Mouse (Mus musculus): ENCODE measurements around the gene 1110004F10Rik. TPM values are rescaled to one million over a fixed set of nuclear protein-coding genes. Genes with fewer than 3 reads are reported as not detected.

The 1110004F10Rik gene
- total and polyA plus RNA-seq, 3 experiments: 120 to 262 (median 196) TPM

DNA sequence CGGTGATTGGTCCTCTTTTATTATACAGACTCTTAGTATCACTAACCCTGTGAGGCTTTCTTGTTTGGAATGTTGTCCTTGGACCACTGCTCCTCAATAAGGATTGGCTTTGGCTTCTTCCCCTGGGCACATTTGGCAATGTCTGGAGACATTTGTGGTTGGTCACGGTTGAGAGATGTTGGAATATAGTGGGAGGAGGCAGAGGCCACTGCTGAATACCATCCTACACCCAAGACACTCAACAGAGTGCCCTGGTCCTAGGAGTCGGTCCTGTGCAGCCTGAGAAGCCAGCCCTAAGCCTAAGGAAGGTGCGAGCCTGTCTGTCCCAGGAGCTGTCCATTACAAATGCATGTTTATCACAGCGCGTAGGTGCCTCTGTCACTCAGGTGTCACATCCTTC lies 72.3 kb downstream of the 1110004F10Rik start:
- DNase-seq (ENCODE audit: extremely low read depth): no peak
- Histone ChIP-seq H3K27me3 (replicated peaks) (no peaks in the 10 kb centered on the region), H3K4me1 (ENCODE audit: control insufficient read depth in 1 of 2, insufficient read depth in 2 of 2) (peaks cover 3 to 13% of the 10 kb centered on the region in 2 experiments; a peak in 2 of 4 replicates), H3K4me2 (ENCODE audit: insufficient read depth, low read depth, poor library complexity, severe bottlenecking) (no peak overlapping the region), H3K9ac (ENCODE audit: insufficient read depth, low read depth) (no peak overlapping the region), H3K4me3 (replicated peaks in 1 of 3; ENCODE audit: low read depth in 2 of 3, low read length in 2 of 3, poor library complexity in 1 of 3) (no peak overlapping the region), H3K9me3 (replicated peaks; ENCODE audit: low read length) (no peaks in the 10 kb centered on the region), H3K27ac (ENCODE audit: insufficient read depth, low read depth) (no peak overlapping the region), H3K79me2 (replicated peaks; ENCODE audit: control insufficient read depth, extremely low read depth, insufficient read depth, poor library complexity, severe bottlenecking) (no peaks in the 10 kb centered on the region), H3K36me3 (replicated peaks in 1 of 2; ENCODE audit: control insufficient read depth in 1 of 2, insufficient read depth in 1 of 2, low read length in 1 of 2) (peaks cover 0 to 3% of the 10 kb centered on the region in 2 experiments)
- no peak for TF ChIP-seq RCOR1 (conservative IDR thresholded peaks at IDR 0.05; ENCODE audit: low read depth, low read length)
- TF ChIP-seq RAD21 (IDR thresholded peaks at IDR 0.05; ENCODE audit: low read depth, low read length): no peak
- TF ChIP-seq JUND (conservative IDR thresholded peaks at IDR 0.05; ENCODE audit: low read depth, low read length): no peak
- no peak for TF ChIP-seq MYC (IDR thresholded peaks at IDR 0.05; ENCODE audit: low read depth, low read length)
- TF ChIP-seq SMC3 (IDR thresholded peaks at IDR 0.05; ENCODE audit: low read depth, low read length): no peak
- TF ChIP-seq MEF2A (IDR thresholded peaks at IDR 0.05; ENCODE audit: borderline replicate concordance, low read depth, low read length): no peak
- TF ChIP-seq SIN3A (IDR thresholded peaks at IDR 0.05; ENCODE audit: low read length): no peak
- no peak for TF ChIP-seq BHLHE40 (IDR thresholded peaks at IDR 0.05; ENCODE audit: low read depth, low read length)
- no peak for TF ChIP-seq ETS1 (conservative IDR thresholded peaks at IDR 0.05; ENCODE audit: low read depth, low read length)
- TF ChIP-seq GABPA (IDR thresholded peaks at IDR 0.05; ENCODE audit: insufficient replicate concordance, low read depth, low read length): no peak
- dilution Hi-C loops (cut with MboI; ENCODE audit: extremely low pct_ligation_motif_present, extremely low pct_unique_long_range_greater_than_20kb, low sequenced_read_pairs) (no loop called here), in situ Hi-C loops (cut with MboI; ENCODE audit: low pct_ligation_motif_present, low pct_unique_long_range_greater_than_20kb, low sequenced_read_pairs) (no loop called here)

DNA sequence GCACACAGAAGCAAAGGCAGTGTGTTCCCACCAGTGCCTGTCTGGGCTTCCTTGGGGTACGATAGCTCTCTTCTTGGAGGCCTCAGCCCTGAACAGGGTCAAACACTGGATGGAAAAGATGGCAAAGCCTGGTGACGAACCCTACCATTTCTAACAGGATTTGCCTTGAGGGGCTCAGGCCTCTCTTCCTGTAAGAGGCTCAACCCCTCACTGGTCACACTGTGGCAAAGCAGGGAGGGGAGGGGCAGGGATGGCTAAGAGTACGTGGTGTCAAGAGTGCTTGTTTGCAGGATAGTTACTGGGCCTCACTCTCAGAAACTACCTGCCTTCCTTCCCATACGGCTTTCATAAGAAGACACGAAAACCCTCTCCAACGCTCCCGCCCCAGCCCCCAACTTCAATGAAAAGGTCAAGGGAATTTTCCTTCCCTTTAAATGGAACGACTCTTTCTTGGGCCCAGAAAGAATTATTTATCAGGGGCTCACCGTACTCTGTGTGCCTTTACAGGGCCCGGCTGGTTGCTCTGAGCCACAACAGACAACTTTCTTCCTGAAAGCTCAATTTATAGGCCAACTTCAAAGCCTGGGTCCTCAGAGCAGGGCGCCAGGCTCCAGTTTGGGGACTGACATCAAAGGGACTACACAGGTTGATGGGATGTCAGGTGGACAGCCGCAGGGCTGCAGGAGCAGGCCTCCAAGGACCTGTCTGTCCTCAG lies 76.2 kb downstream of the 1110004F10Rik start:
- H3K4me3 ChIP-seq (replicated peaks in 1 of 3; ENCODE audit: low read depth in 2 of 3, low read length in 2 of 3, poor library complexity in 1 of 3): no peak overlapping the region
- H3K79me2 ChIP-seq (replicated peaks; ENCODE audit: control insufficient read depth, extremely low read depth, insufficient read depth, poor library complexity, severe bottlenecking): no peaks in the 10 kb centered on the region
- H3K27ac ChIP-seq (ENCODE audit: insufficient read depth, low read depth): no peak overlapping the region
- dilution Hi-C loops (cut with MboI; ENCODE audit: extremely low pct_ligation_motif_present, extremely low pct_unique_long_range_greater_than_20kb, low sequenced_read_pairs) (no loop called here), in situ Hi-C loops (cut with MboI; ENCODE audit: low pct_ligation_motif_present, low pct_unique_long_range_greater_than_20kb, low sequenced_read_pairs) (no loop called here)
- H3K36me3 ChIP-seq (replicated peaks in 1 of 2; ENCODE audit: control insufficient read depth in 1 of 2, insufficient read depth in 1 of 2, low read length in 1 of 2): no peaks in the 10 kb centered on the region
- H3K9me3 ChIP-seq (replicated peaks; ENCODE audit: low read length): no peaks in the 10 kb centered on the region
- TF ChIP-seq CTCF (conservative IDR thresholded peaks at IDR 0.05 in 1 of 2, IDR thresholded peaks at IDR 0.05 in 1 of 2; ENCODE audit: low read depth in 2 of 2, low read length in 2 of 2) (no peak), ZKSCAN1 (IDR thresholded peaks at IDR 0.05; ENCODE audit: borderline replicate concordance, low read depth, low read length) (no peak), ELF1 (IDR thresholded peaks at IDR 0.05; ENCODE audit: low read depth, low read length) (no peak), HCFC1 (IDR thresholded peaks at IDR 0.05; ENCODE audit: low read depth, low read length) (no peak), JUND (conservative IDR thresholded peaks at IDR 0.05; ENCODE audit: low read depth, low read length) (no peak), USF2 (conservative IDR thresholded peaks at IDR 0.05; ENCODE audit: low read depth, low read length) (no peak), E2F4 (IDR thresholded peaks at IDR 0.05; ENCODE audit: insufficient replicate concordance, low read depth, low read length) (no peak), MYC (IDR thresholded peaks at IDR 0.05; ENCODE audit: low read depth, low read length) (no peak), SMC3 (IDR thresholded peaks at IDR 0.05; ENCODE audit: low read depth, low read length) (no peak), UBTF (IDR thresholded peaks at IDR 0.05; ENCODE audit: low read depth, low read length) (no peak), ZC3H11A (IDR thresholded peaks at IDR 0.05; ENCODE audit: low read depth, low read length) (no peak)
- no peaks in the 10 kb centered on the region for H3K27me3 ChIP-seq (replicated peaks)
- no peak for DNase-seq (ENCODE audit: extremely low read depth)
- H3K4me2 ChIP-seq (ENCODE audit: insufficient read depth, low read depth, poor library complexity, severe bottlenecking): no peak overlapping the region
- H3K4me1 ChIP-seq (ENCODE audit: control insufficient read depth in 1 of 2, insufficient read depth in 2 of 2): no peaks in the 10 kb centered on the region
- no peak overlapping the region for H3K9ac ChIP-seq (ENCODE audit: insufficient read depth, low read depth)
